Mouse (Mus musculus) activated CD4-positive, CD25-positive, alpha-beta regulatory T cell (primary cell): ENCODE measurements around the gene Slco1a6. TPM values are rescaled to one million over a fixed set of nuclear protein-coding genes. Genes with fewer than 3 reads are reported as not detected.

Source experiments
- polyA plus RNA-seq, 2 experiments: library from polyadenylated mRNA; unstranded; fragments of 100-300 nt; shearing (Covaris generic); gene quantifications; one replicate each; pipeline ENCODE4 v1.2.1; 2017

Gene Slco1a6
- polyA plus RNA-seq = under 1 TPM; 0.87 to 0.95 TPM

DNA sequence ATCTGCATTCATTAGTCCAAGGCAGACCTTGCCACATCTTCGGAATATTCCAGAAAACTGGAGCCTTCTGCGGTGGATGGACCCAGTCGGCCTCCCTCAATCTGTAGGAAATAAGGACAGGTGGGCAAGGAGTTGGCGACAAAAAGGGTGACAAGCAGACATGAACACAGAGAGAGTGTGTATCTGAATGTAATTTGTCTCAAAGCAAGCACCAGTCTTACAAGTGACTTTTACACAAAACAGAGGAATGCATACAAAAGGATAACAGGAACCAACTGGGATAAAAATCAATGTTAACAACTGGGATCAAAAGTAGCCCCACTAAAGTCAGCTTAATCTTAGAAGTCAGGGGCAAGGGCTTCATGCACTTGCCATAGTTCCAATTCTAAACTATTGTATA is at the start of gene Slco1a6:
TSS of gene Slco1a6 (minus strand) at position 101 of the 400 bp plus-strand sequence.

Other genes starting within 250 kb of the Slco1a6 start
- gene Gm6614, start 197.1 kb downstream of the Slco1a6 start, polyA plus RNA-seq = not detected
- gene Iapp, start 89.9 kb upstream of the Slco1a6 start, polyA plus RNA-seq = under 1 TPM in 1 of 2 experiments, not detected in 1; 0.22 TPM
- under 1 TPM in 1 of 2 experiments, not detected in 1; 0.18 TPM for gene Slco1a5, start 114.5 kb upstream of the Slco1a6 start, polyA plus RNA-seq
- 10 to 100 TPM; 16.0 to 24.1 TPM for gene Pyroxd1, start 137.1 kb upstream of the Slco1a6 start, polyA plus RNA-seq
- 10 to 100 TPM; 35.7 to 45.2 TPM for gene Recql, start 178.6 kb upstream of the Slco1a6 start, polyA plus RNA-seq
- 10 to 100 TPM; 23.4 to 25.7 TPM for gene Golt1b, start 178.7 kb upstream of the Slco1a6 start, polyA plus RNA-seq
- gene Spx, start 204.9 kb upstream of the Slco1a6 start, polyA plus RNA-seq = under 1 TPM; 0.26 to 0.32 TPM